Mouse (Mus musculus): Measurements from ENCODE around the gene Tspan8.

GRCm38 (mm10) chr10:115848511-115848910 is 31.9 kb downstream of the Tspan8 start:
- TF ChIP-seq CTCF (IDR thresholded peaks at IDR 0.05; ENCODE audit: extremely low read depth, insufficient read length, insufficient replicate concordance, low read depth, low read length) (no peak), POLR2A (IDR thresholded peaks at IDR 0.05; ENCODE audit: low read depth, low read length) (no peak)

Measured in small intestine, adult 2 months (tissue).